ENCODE assay signal across 14 mouse cellular contexts in genomic region chr2:115673054-115673660, GRCm38 (mm10).
"Had no signal": no experiment of that assay in that cellular context is flagged by ENCODE, and none has a peak within 500 bp of the region (broad histone marks: within the 10 kb centered on the region; RNA-seq: fewer than 3 reads in every experiment).

No protein-coding gene starts in this region.

- H3K27me3 ChIP-seq: limb, embryonic 13.5 days; midbrain, embryonic 15.5 days; neural tube, embryonic 13.5 days; stomach, embryonic 15.5 days had no signal

- H3K9ac ChIP-seq: limb, embryonic 13.5 days; liver, embryonic 14.5 days; midbrain, embryonic 15.5 days; neural tube, embryonic 13.5 days; stomach, embryonic 15.5 days had no signal

- H3K4me1 ChIP-seq: limb, embryonic 13.5 days; midbrain, embryonic 10.5 days; midbrain, embryonic 15.5 days; neural tube, embryonic 13.5 days; stomach, embryonic 15.5 days had no signal

- ATAC-seq: intestine, embryonic 16.5 days; midbrain, embryonic 15.5 days had no signal

- DNase-seq: lung, adult 18-20 months; retina, postnatal 1 day; right cerebral cortex, postnatal 4 days; spleen, adult 18-20 months; thymus, adult 2 months; thymus, postnatal 25 days had no signal

- H3K4me2 ChIP-seq: limb, embryonic 13.5 days; midbrain, embryonic 15.5 days; neural tube, embryonic 13.5 days; stomach, embryonic 15.5 days had no signal

- H3K9me3 ChIP-seq: limb, embryonic 13.5 days; midbrain, embryonic 10.5 days; midbrain, embryonic 15.5 days; neural tube, embryonic 13.5 days; stomach, embryonic 15.5 days had no signal

- H3K4me3 ChIP-seq: layer of hippocampus, adult 2 months; limb, embryonic 13.5 days; midbrain, embryonic 10.5 days; midbrain, embryonic 15.5 days; neural tube, embryonic 13.5 days; stomach, embryonic 15.5 days had no signal

- H3K27ac ChIP-seq: layer of hippocampus, adult 2 months; limb, embryonic 13.5 days; liver, embryonic 14.5 days; midbrain, embryonic 10.5 days; midbrain, embryonic 15.5 days; neural tube, embryonic 13.5 days; stomach, embryonic 15.5 days had no signal

- H3K36me3 ChIP-seq: limb, embryonic 13.5 days; midbrain, embryonic 10.5 days; midbrain, embryonic 15.5 days; neural tube, embryonic 13.5 days; stomach, embryonic 15.5 days had no signal
